Mouse (Mus musculus): Measurements from ENCODE around the gene Dnah2.

GRCm38 (mm10) chr11:69576307-69576706, 27.4 kb upstream of the Dnah2 start:
- TF ChIP-seq CTCF (IDR thresholded peaks at IDR 0.05; ENCODE audit: low read depth, low read length) (no peak), POLR2A (IDR thresholded peaks at IDR 0.05; ENCODE audit: insufficient read depth, low read length) (no peak)

Measured in ES-Bruce4 (cell line).